Mouse (Mus musculus): ENCODE data around the gene Selenon. TPM values are rescaled to one million over a fixed set of nuclear protein-coding genes. Genes with fewer than 3 reads are reported as not detected.

Gene Selenon
- polyA plus RNA-seq, 1 experiment from 2014 or later: 19.8 TPM

GRCm38 (mm10) chr4:134577281-134577680, 25.3 kb upstream of the Selenon start:
- no peak overlapping the region for H3K9ac ChIP-seq
- H3K4me2 ChIP-seq (replicated peaks): no peak overlapping the region
- no peak for ATAC-seq (ENCODE audit: insufficient number of reproducible peaks, low FRiP score, low TSS enrichment, low read depth)
- H3K27me3 ChIP-seq: no peaks in the 10 kb centered on the region
- H3K27ac ChIP-seq (replicated peaks): no peak overlapping the region
- no peaks in the 10 kb centered on the region for H3K9me3 ChIP-seq (replicated peaks)
- H3K36me3 ChIP-seq: no peaks in the 10 kb centered on the region
- H3K4me3 ChIP-seq (replicated peaks): no peak overlapping the region
- 75% methylated on average over 2 of the region's 2 CpGs for WGBS
- peaks cover 37% of the 10 kb centered on the region for H3K4me1 ChIP-seq

- Histone ChIP-seq H3K9me3 (replicated peaks) (no peaks in the 10 kb centered on the region), H3K27me3 (no peaks in the 10 kb centered on the region), H3K36me3 (0 out of 2 replicates have a peak, but pooled peaks cover 4% of the 10 kb centered on the region), H3K9ac (no peak overlapping the region), H3K4me1 (peaks cover 25% of the 10 kb centered on the region), H3K4me3 (replicated peaks) (no peak overlapping the region), H3K27ac (replicated peaks) (no peak overlapping the region), H3K4me2 (replicated peaks) (no peak overlapping the region)
- WGBS: 57% methylated on average over 11 of the region's 11 CpGs
- no peak for ATAC-seq (ENCODE audit: insufficient number of reproducible peaks, low FRiP score, low TSS enrichment, low read depth)
Observed at GRCm38 (mm10) chr4:134575486-134575885, 23.5 kb upstream of the Selenon start.

GRCm38 (mm10) chr4:134572449-134573300, 20.7 kb upstream of the Selenon start:
- Histone ChIP-seq H3K36me3 (0 out of 2 replicates have a peak, but pooled peaks cover 4% of the 10 kb centered on the region), H3K27me3 (no peaks in the 10 kb centered on the region), H3K4me3 (replicated peaks) (no peak overlapping the region), H3K4me1 (peaks cover 3% of the 10 kb centered on the region; the same call in 1 of the 2 replicates), H3K27ac (replicated peaks) (no peak overlapping the region), H3K9ac (no peak overlapping the region), H3K4me2 (replicated peaks) (no peak overlapping the region), H3K9me3 (replicated peaks) (no peaks in the 10 kb centered on the region)
- ATAC-seq (ENCODE audit: insufficient number of reproducible peaks, low FRiP score, low TSS enrichment, low read depth): no peak
- 77% methylated on average over 24 of the region's 24 CpGs for WGBS

DNA sequence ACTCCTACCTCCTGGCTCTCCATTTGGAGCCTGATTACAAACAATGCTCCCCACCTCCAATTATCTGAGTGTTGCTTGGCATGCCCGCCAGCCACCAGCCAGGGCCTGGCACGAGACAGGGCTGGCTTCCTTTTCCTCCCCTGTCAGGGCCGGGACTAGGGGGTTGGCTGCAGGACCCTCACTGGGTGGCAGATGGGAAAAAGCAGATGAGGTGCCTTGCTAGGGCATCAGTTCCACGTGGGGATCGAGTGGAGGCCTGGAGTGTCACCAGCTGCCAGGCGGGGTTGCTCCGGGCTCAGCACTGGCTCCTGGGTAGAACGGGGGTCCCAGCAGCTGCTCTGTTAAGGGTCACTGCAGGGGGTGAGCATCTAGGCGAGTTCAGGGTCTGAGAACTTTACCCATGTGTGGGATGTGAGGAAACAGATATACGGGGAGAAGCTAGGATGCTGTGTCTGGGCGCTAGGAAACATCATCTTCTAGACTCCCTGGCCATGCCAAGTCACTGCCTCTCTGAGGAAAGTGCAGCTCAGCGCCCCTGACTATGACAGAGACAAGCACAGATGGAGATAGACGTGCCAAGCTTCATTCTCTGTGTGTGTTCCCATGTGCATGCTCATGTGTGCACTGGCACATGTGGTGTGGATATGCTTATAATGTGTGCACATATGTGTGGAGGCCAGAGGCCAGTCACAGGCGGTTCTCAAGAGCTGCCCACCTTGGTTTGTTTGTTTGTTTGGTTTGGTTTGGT, 18.9 kb upstream of the Selenon start:
- H3K4me1 ChIP-seq: peaks cover 3% of the 10 kb centered on the region; the same call in 1 of the 2 replicates
- no peak overlapping the region for H3K4me3 ChIP-seq (replicated peaks)
- 62% methylated on average over 14 of the region's 14 CpGs for WGBS
- no peak overlapping the region for H3K9ac ChIP-seq
- no peaks in the 10 kb centered on the region for H3K9me3 ChIP-seq (replicated peaks)
- H3K36me3 ChIP-seq: 0 out of 2 replicates have a peak, but pooled peaks cover 4% of the 10 kb centered on the region
- ATAC-seq (ENCODE audit: insufficient number of reproducible peaks, low FRiP score, low TSS enrichment, low read depth): no peak
- no peak overlapping the region for H3K4me2 ChIP-seq (replicated peaks)
- H3K27ac ChIP-seq (replicated peaks): no peak overlapping the region
- H3K27me3 ChIP-seq: no peaks in the 10 kb centered on the region

- Histone ChIP-seq H3K4me3 (replicated peaks) (no peak overlapping the region), H3K27me3 (no peaks in the 10 kb centered on the region), H3K9ac (no peak overlapping the region), H3K4me1 (peaks cover 3% of the 10 kb centered on the region; the same call in 1 of the 2 replicates), H3K9me3 (replicated peaks) (no peaks in the 10 kb centered on the region), H3K36me3 (peaks cover 12% of the 10 kb centered on the region; the same call in 1 of the 2 replicates), H3K27ac (replicated peaks) (no peak overlapping the region), H3K4me2 (replicated peaks) (no peak overlapping the region)
- no peak for ATAC-seq (ENCODE audit: insufficient number of reproducible peaks, low FRiP score, low TSS enrichment, low read depth)
- 81% methylated on average over 8 of the region's 8 CpGs for WGBS
Observed at GRCm38 (mm10) chr4:134569831-134570230, 17.9 kb upstream of the Selenon start.

- Histone ChIP-seq H3K27me3 (no peaks in the 10 kb centered on the region), H3K4me2 (replicated peaks) (no peak overlapping the region), H3K4me1 (peaks cover 3% of the 10 kb centered on the region; the same call in 1 of the 2 replicates), H3K9ac (no peak overlapping the region), H3K27ac (replicated peaks) (no peak overlapping the region), H3K4me3 (replicated peaks) (no peak overlapping the region), H3K36me3 (peaks cover 12% of the 10 kb centered on the region; the same call in 1 of the 2 replicates), H3K9me3 (replicated peaks) (no peaks in the 10 kb centered on the region)
- 70% methylated on average over 6 of the region's 6 CpGs for WGBS
- no peak for ATAC-seq (ENCODE audit: insufficient number of reproducible peaks, low FRiP score, low TSS enrichment, low read depth)
Observed at GRCm38 (mm10) chr4:134569205-134569604, 17.2 kb upstream of the Selenon start.

GRCm38 (mm10) chr4:134567377-134568226, 15.6 kb upstream of the Selenon start:
- H3K4me2 ChIP-seq (replicated peaks): no peak overlapping the region
- H3K36me3 ChIP-seq: peaks cover 15% of the 10 kb centered on the region
- peaks cover 3% of the 10 kb centered on the region; the same call in 1 of the 2 replicates for H3K4me1 ChIP-seq
- H3K27me3 ChIP-seq: no peaks in the 10 kb centered on the region
- no peak overlapping the region for H3K9ac ChIP-seq
- WGBS: 52% methylated on average over 19 of the region's 19 CpGs
- no peak overlapping the region for H3K4me3 ChIP-seq (replicated peaks)
- no peak overlapping the region for H3K27ac ChIP-seq (replicated peaks)
- ATAC-seq (ENCODE audit: insufficient number of reproducible peaks, low FRiP score, low TSS enrichment, low read depth): no peak
- no peaks in the 10 kb centered on the region for H3K9me3 ChIP-seq (replicated peaks)

GRCm38 (mm10) chr4:134564093-134564492, 12.1 kb upstream of the Selenon start:
- no peaks in the 10 kb centered on the region for H3K27me3 ChIP-seq
- H3K4me1 ChIP-seq: 0 out of 2 replicates have a peak, but pooled peaks cover 1% of the 10 kb centered on the region
- no peak for ATAC-seq (ENCODE audit: insufficient number of reproducible peaks, low FRiP score, low TSS enrichment, low read depth)
- no peak overlapping the region for H3K4me2 ChIP-seq (replicated peaks)
- H3K27ac ChIP-seq (replicated peaks): no peak overlapping the region
- no peak overlapping the region for H3K4me3 ChIP-seq (replicated peaks)
- H3K9me3 ChIP-seq (replicated peaks): no peaks in the 10 kb centered on the region
- H3K9ac ChIP-seq: no peak overlapping the region
- H3K36me3 ChIP-seq: peaks cover 11% of the 10 kb centered on the region
- 80% methylated on average over 6 of the region's 6 CpGs for WGBS

- H3K36me3 ChIP-seq: peaks cover 11% of the 10 kb centered on the region
- no peaks in the 10 kb centered on the region for H3K9me3 ChIP-seq (replicated peaks)
- no peak overlapping the region for H3K4me2 ChIP-seq (replicated peaks)
- H3K27me3 ChIP-seq: no peaks in the 10 kb centered on the region
- H3K4me1 ChIP-seq: peaks cover 6% of the 10 kb centered on the region
- H3K9ac ChIP-seq: no peak overlapping the region
- 88% methylated on average over 16 of the region's 16 CpGs for WGBS
- H3K4me3 ChIP-seq (replicated peaks): no peak overlapping the region
- no peak overlapping the region for H3K27ac ChIP-seq (replicated peaks)
- no peak; the same call in 1 of the 2 replicates for ATAC-seq (ENCODE audit: insufficient number of reproducible peaks, low FRiP score, low TSS enrichment, low read depth)
Observed at GRCm38 (mm10) chr4:134563624-134564023, 11.7 kb upstream of the Selenon start.

DNA sequence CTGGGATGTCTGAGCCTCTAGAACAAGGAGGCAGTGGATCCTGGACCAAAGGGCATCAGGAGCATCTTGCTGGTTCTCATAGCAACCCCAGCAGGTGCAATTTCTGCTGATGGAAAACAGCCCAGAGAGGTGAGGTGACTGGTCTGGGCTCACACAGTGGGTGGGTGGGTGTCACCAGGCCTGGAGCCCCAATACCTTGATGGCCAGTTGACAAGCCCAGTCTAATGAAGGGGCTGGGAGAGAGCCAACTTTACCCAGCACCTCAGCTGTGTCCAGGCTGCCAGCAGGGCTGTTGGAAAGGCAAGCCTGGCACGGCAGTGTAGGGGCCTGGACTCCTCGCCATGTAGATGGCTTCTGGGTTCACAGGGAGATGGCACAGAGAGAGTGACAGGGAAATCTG, 10.0 kb upstream of the Selenon start:
- Histone ChIP-seq H3K27me3 (no peaks in the 10 kb centered on the region), H3K9ac (no peak overlapping the region), H3K9me3 (replicated peaks) (no peaks in the 10 kb centered on the region), H3K27ac (replicated peaks) (no peak overlapping the region), H3K4me2 (replicated peaks) (no peak overlapping the region), H3K4me1 (peaks cover 18% of the 10 kb centered on the region), H3K4me3 (replicated peaks) (no peak overlapping the region), H3K36me3 (peaks cover 11% of the 10 kb centered on the region)
- 87% methylated on average over 2 of the region's 2 CpGs for WGBS
- no peak for ATAC-seq (ENCODE audit: insufficient number of reproducible peaks, low FRiP score, low TSS enrichment, low read depth)

Measured in embryonic facial prominence, embryonic 15.5 days (tissue).